Mouse (Mus musculus) right cerebral cortex, postnatal 25 days (tissue): ENCODE data around the gene Ltbp1.

Source experiments
- DNase-seq: peaks from one replicate; pipeline ENCODE4 v3.0.0; 2022

Ltbp1 gene

DNA sequence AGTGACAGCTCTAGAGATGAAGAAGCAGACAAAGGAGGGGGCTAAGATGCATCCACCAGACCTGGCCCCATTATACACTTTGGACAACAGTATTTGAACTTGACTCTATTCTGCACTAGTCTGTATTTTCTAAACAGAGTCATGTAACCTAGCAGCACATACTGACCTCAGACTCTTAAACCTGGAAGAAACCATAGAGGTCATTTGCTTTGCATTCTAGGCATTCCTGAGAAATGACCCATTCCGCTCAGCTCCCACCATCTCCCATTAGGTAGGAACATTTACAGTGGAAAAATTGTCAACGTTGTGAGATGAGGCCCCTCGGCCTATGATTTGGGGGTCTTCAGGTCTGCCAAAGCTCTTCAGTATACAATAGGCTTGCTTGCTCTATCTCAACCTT lies 238.8 kb downstream of the Ltbp1 start:
- DNase-seq, result no peak

DNA sequence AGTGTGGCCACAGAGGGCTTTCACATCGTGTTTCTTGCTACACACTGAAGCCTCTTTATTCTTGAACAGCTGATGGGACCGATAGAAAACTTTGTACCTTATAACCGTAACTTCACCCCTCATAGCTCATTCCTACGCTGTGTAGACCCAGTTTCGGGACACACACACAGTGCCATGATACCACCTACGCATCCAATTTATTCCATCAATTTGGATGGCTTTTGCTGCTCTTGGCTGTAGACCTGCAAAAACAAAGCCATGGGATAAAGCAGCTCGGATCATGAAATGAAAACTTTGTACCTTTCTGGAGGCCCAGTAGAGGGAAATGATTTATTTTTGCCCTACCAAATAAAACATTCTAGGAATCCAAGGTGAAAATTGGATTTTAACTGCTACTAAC lies 239.7 kb downstream of the Ltbp1 start:
- DNase-seq, result no peak

- DNase-seq, result no peak
Measured at GRCm38 (mm10) chr17:75248632-75249031, 243.3 kb downstream of the Ltbp1 start.

GRCm38 (mm10) chr17:75250571-75250970 lies 245.2 kb downstream of the Ltbp1 start:
- no peak for DNase-seq

GRCm38 (mm10) chr17:75251094-75251493 lies 245.7 kb downstream of the Ltbp1 start:
- no peak for DNase-seq

GRCm38 (mm10) chr17:75252540-75252939 lies 247.2 kb downstream of the Ltbp1 start:
- no peak for DNase-seq

- DNase-seq, result no peak
Measured at GRCm38 (mm10) chr17:75254909-75255308, 249.5 kb downstream of the Ltbp1 start.

DNA sequence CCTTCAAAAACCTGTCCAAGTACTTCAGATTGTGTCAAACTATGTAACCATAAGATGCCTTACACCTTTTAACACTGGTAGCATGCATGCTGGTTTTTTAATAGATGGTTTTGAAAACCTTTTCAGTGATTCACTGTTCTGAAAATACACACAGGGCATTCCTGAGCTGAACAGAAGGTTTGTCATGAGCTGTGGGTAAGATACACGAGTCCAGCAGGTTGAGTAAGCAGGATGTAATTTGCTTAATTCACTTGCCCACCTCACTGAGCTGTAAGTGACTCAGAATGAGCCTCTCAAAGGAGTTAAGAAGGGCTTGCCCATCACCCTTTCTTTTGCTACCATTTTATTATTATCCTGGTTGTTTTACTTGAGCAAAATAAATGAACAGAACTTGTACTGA lies 250.6 kb downstream of the Ltbp1 start:
- no peak for DNase-seq

DNA sequence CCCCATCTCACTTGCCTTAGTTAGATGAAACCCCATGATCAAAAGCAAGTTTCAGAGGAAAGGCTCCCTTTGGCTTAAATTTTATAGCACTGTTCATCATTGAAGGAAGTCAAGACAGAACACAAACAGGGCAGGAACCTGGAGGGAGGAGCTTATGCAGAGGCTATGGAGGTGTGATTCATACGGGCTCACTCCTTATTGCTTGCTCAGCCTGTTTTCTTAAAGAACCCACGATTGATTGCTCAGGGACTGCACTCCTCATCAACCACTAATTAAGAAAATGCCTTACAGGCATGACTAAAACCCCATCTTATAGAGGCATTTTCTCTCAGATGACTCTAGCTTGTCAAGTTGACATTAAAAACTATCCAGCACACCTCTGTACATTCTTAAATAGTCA lies 253.1 kb downstream of the Ltbp1 start:
- DNase-seq, result no peak

GRCm38 (mm10) chr17:75263336-75263990 lies 258.1 kb downstream of the Ltbp1 start:
- DNase-seq, result no peak

- DNase-seq, result no peak
Measured at GRCm38 (mm10) chr17:75268506-75268905, 263.1 kb downstream of the Ltbp1 start.

- DNase-seq, result no peak
Measured at GRCm38 (mm10) chr17:75272446-75272845, 267.1 kb downstream of the Ltbp1 start.

GRCm38 (mm10) chr17:75273272-75273671 lies 267.9 kb downstream of the Ltbp1 start:
- no peak for DNase-seq

- no peak for DNase-seq
Measured at GRCm38 (mm10) chr17:75275302-75275701, 269.9 kb downstream of the Ltbp1 start.

DNA sequence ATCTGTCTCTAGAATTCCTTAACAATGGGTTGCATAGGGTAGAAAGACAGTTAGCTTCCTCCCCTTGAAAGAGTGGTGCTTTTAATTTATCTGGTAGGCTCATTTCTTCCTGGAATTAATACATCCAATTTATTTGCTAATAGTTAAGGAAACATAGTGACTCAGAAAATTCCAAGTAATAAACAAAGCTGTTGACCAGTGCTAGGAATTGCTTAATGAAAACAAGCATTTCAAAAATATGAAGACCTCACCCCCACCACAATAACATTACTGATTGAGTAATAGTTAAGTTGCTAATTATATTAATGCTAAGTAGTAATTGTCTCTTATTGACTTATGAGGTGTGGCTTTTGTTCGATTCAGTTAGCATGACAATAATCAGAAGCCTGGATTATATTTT lies 272.7 kb downstream of the Ltbp1 start:
- no peak for DNase-seq

GRCm38 (mm10) chr17:75278561-75278960 lies 273.2 kb downstream of the Ltbp1 start:
- DNase-seq, result no peak

DNA sequence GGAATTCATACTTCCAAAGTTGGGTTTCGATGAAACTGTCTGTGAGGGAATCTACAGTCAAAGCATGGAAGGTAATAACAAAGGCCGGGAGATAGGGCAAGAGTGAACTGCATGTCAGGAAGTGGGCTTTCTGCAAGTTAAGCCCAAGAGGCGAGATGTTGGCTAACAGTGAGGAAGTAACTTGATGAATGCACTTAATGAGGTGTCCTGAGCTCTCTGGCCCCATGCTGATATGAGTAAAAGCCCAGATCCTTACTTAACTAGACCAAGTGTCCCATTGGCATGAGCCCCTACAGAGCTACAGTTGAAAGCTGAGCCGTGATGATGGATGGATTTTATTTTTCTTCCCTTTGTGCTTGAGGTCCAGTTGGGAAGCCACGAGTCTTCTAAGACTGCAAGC lies 276.0 kb downstream of the Ltbp1 start:
- DNase-seq, result no peak

DNA sequence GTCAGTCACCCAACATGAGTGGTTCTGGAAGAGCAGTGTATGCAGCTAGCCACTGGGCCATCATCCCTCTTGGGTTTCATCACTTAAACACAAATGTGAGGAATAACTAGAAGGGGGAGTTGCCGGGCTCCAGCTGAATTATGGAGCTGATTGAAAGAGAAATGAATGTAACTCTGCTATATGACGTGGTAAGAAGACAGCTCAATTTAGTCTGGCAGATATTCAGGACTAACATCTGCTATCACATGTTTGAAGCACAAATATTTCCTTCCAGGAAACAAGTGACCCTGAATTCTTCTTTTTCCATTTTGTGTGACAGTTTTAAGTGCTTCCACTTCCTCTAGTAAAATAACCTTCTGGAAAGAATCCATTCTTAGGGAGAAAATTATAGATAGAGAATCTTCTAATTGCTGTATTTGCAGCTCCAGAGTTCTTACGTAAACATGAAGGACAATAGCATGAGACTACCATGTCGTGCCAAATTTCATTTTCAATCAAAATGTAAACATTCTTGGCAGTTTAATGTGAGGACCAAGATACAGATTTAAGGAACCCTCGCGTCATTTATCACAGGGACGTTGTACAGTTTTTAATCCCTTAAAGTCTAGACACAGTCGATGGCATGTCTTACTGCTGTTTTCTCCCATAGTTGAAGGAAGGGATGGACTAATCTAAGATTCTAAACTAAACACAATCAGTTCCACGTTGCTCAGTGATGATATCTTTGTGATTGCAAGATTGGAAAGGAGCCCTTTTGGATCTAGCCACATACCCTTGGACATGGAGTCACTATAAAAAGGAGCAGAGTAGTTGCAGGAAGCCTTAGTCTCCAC lies 279.7 kb downstream of the Ltbp1 start:
- no peak for DNase-seq

GRCm38 (mm10) chr17:75292986-75293385 lies 287.6 kb downstream of the Ltbp1 start:
- DNase-seq, result no peak

DNA sequence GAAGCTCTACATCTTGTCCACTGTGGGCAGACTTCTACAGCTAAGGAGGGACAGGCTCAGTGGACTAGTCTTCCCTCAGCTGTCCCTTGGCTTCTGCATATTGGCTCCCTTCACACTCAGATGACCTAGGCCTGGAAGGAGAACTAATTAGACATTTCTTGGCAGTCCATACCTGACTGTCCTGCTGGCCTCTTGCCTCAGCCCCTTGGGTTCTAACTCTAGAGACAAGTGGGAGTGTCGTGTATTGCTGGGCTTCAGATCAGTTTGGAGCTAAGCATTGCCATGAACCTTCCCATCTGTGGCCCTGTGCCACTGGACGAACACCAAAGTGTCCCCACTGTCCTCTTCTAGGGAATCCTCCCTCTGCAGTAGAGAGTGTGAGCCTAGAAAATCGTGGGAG lies 288.4 kb downstream of the Ltbp1 start:
- no peak for DNase-seq

DNA sequence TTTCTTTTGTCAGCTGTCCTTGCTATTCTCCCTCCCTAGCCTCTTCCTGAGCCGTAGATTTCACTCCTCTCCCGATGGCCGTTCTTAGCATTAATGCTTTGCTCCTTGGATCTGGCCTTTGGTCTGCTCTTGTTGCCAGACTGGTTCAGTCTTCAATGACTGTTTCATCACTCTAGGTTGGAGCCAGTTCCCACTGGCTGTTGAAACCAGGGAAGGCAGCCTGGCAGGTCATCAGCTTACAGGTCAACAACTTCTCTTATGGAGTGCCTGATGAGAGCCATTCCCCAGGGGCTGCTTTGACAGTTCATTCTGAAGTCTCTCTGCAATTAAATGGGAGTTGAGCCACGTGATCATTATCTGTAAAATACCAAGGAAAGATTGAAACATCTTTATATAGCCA lies 295.5 kb downstream of the Ltbp1 start:
- DNase-seq, result no peak

- DNase-seq, result no peak
Measured at GRCm38 (mm10) chr17:75304807-75305420, 299.5 kb downstream of the Ltbp1 start.

DNA sequence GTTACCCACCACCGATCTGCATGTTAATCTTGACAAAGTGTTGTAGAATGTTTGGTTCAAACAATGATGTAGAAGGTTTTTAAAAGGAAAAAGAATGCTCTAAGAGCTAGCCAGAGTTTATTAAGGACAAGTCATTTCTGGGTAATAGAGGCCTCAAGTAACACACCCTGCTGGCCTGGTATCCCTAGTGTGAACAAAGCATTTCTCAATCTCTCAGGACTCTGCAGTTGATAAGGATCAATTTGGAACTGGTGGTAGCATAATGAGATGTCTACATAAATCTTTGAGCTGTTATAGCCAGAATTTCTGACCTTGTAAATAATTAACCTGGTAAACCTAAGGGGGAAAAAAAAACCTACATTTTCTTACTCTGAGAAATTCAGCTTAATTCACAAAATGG lies 300.3 kb downstream of the Ltbp1 start:
- no peak for DNase-seq
